Mouse (Mus musculus) CH12.LX (cell line): Measurements from ENCODE around the gene Asb16.

Experiments used
- CTCF ChIP-seq, 2 experiments: IDR thresholded peaks in 1 of 2; conservative IDR thresholded peaks in 1 of 2; 2 replicates each; pipeline ENCODE4 v1.5.1; 2011 to 2012; ENCODE audit warnings: low read depth in 2 of 2, low read length in 2 of 2, improper control_type of control experiment in 1 of 2, inconsistent platforms in 1 of 2, mild to moderate bottlenecking in 1 of 2, moderate library complexity in 1 of 2
- PAX5 ChIP-seq: IDR thresholded peaks from 2 replicates; pipeline ENCODE4 v1.6.1; 2012; ENCODE audit warnings: low read length, inconsistent platforms, mixed read lengths
- POLR2A ChIP-seq: IDR thresholded peaks from 2 replicates; pipeline ENCODE4 v1.6.1; 2011; ENCODE audit warnings: low read depth, mild to moderate bottlenecking, improper control_type of control experiment, low read length

- TF ChIP-seq CTCF (conservative IDR thresholded peaks at IDR 0.05 in 1 of 2, IDR thresholded peaks at IDR 0.05 in 1 of 2; ENCODE audit: low read depth in 2 of 2, low read length in 2 of 2) (no peak), PAX5 (no peak), POLR2A (no peak)
Observed at GRCm38 (mm10) chr11:102285095-102285834, 16.7 kb downstream of the Asb16 start.
